Mouse (Mus musculus): ENCODE results near the gene Scamp4. TPM values are rescaled to one million over a fixed set of nuclear protein-coding genes. Genes with fewer than 3 reads are reported as not detected.

The Scamp4 gene
- polyA plus RNA-seq, 1 experiment from 2014 or later: 113 TPM

DNA sequence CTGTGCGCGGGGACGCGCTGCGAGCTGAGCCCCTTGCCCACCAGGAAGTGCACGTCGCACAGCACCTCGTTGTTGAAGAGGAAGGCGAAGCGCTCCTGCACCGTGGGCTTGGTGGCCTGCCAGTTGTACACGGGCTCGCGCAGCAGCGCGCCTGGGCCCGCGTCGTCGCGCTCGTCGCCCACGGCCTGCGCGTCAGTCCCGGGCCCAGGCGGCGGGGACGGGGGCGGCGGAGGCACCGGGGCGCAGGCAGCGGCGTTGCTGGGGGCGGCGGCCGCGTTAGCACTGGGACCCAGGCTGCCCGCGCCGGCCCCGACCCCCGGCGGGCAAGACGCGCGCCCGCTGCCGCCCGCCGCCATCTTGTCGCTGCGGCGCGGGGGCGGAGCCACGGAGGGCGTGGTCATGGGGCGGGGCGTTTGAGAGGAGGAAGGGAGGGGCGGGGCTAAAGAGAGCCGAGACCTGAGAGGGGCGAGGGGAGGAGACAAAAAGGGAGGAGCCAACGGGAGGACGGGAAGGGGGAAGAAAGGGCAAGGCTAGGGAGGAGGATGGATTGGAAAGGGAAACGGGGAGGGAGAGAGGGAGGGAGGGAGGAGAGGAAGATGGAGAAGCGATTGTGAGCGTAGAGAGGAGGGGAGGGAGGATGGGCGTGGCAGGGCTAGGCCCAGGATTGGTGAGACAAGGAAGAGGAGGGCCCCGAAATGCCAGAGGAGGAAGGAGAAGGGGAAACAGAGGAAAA lies 53.6 kb downstream of the Scamp4 start:
- Histone ChIP-seq H3K9me3 (ENCODE audit: low read length) (no peaks in the 10 kb centered on the region), H3K4me3 (ENCODE audit: low read length) (peak overlapping the region; percentile 91), H3K36me3 (ENCODE audit: insufficient read depth, low read length) (no peaks in the 10 kb centered on the region), H3K27ac (ENCODE audit: low read length) (peak overlapping the region; percentile 95), H3K4me2 (replicated peaks; ENCODE audit: low read depth, low read length) (peak overlapping the region; percentile 96), H3K27me3 (ENCODE audit: insufficient read depth, low read length) (no peaks in the 10 kb centered on the region), H3K9ac (replicated peaks; ENCODE audit: low read length) (peak overlapping the region; percentile 95), H3K4me1 (ENCODE audit: insufficient read depth, low read length) (peaks cover 34% of the 10 kb centered on the region)
- under 1% methylated on average over 60 of the region's 72 CpGs for WGBS
- peak; percentile 80 for ATAC-seq (ENCODE audit: low FRiP score, low TSS enrichment)

DNA sequence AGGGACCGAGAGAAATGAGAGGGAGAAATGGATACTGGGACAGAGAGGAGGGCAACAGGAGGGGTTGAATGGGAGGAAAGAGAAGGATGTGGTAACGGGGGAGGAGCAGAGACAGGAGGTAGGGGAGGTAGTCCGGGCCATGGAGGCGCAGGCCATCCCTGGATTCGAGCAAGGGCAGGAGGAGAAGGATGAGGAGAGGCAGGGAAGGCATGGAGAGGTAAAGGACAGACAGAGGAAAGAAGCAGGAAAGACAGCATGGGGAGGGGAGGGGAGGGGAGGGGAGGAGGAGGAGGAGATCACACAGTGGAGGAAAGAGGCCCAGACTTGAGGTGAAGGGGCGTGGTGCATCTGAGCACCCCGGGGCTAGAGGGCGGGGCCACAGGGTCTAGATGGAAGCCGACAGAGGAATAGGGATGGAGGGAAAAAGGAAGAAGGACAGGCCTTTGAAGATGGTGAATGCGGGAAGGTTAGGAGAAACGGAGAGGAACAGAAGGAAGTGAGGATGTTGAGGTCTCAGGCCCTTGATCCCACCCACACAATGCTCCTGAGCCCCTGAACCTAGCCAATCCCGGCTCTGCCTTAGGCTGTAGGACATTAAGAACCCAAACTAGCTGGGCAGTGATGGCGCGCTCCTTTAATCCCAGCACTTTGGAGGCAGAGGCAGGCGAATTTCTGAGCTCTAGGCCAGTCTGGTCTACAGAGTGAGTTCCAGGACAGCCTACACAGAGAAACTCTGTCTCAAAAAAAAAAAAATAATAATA lies 54.4 kb downstream of the Scamp4 start, which contains the start of gene Btbd2:
TSS of gene Btbd2 (minus strand) at position 209 of the 761 bp plus-strand sequence.
- Histone ChIP-seq H3K9me3 (ENCODE audit: low read length) (no peaks in the 10 kb centered on the region), H3K4me2 (replicated peaks; ENCODE audit: low read depth, low read length) (peak within 1 kb of the TSS; percentile 96), H3K4me1 (ENCODE audit: insufficient read depth, low read length) (peaks cover 34% of the 10 kb centered on the region), H3K4me3 (ENCODE audit: low read length) (peak within 1 kb of the TSS; percentile 91), H3K36me3 (ENCODE audit: insufficient read depth, low read length) (no peaks in the 10 kb centered on the region), H3K9ac (replicated peaks; ENCODE audit: low read length) (peak within 1 kb of the TSS; percentile 95), H3K27ac (ENCODE audit: low read length) (peak within 1 kb of the TSS; percentile 95), H3K27me3 (ENCODE audit: insufficient read depth, low read length) (no peaks in the 10 kb centered on the region)
- 21% methylated on average over 15 of the region's 15 CpGs for WGBS
- peak; percentile 60 for ATAC-seq (ENCODE audit: low FRiP score, low TSS enrichment)

DNA sequence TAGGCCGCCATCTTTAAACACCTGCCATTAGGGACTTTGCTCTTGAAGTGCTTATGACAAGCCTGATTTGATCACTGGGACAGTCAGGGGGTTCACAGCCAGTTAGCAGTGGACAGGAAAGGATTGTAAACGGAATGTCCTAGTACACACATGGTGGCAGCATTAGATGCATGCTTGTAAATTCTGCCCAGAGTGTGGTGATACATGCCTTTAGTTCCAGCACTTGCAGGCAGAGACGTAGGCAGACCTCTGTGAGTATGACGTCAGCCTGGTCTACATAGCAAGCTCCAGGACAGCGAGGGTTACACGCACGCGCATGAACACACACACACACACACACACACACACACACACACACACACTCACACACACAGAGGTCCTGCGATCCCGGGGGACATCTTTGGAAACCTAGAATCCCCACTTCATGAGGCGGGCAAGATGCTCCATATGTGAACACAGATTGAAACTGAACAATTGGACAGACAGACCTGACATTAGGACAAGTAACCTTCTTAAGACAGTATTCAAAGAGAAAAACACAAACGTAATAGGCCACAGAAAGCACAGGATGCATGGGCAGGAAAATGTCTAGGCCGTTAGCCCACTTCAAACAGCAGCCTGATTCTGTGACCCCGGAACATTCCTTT lies 55.6 kb downstream of the Scamp4 start:
- peaks cover 37% of the 10 kb centered on the region for H3K4me1 ChIP-seq (ENCODE audit: insufficient read depth, low read length)
- no peak overlapping the region for H3K4me2 ChIP-seq (replicated peaks; ENCODE audit: low read depth, low read length)
- peak overlapping the region; percentile 51; the same call in 1 of the 2 replicates for H3K9ac ChIP-seq (replicated peaks; ENCODE audit: low read length)
- ATAC-seq (ENCODE audit: low FRiP score, low TSS enrichment): no peak
- no peak overlapping the region for H3K4me3 ChIP-seq (ENCODE audit: low read length)
- 85% methylated on average over 14 of the region's 14 CpGs for WGBS
- no peaks in the 10 kb centered on the region for H3K27me3 ChIP-seq (ENCODE audit: insufficient read depth, low read length)
- H3K9me3 ChIP-seq (ENCODE audit: low read length): no peaks in the 10 kb centered on the region
- H3K27ac ChIP-seq (ENCODE audit: low read length): no peak overlapping the region
- no peaks in the 10 kb centered on the region for H3K36me3 ChIP-seq (ENCODE audit: insufficient read depth, low read length)

DNA sequence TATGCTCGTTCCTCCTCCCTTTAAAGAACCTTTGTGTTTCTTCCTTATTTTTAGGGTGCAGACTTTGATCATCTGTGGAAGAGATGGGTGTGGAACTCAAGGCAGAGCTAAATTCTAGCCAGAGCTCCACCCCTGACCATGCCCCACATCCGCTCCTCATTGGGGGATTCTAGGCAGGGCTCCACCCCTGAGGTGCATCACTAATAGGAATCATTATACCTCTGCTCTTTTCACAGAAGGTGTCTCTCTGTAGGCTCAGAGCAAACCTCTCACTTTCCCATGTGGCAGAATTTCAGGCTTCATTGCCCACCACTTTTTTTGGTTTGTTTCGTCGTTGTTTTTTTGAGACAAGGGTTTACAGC lies 56.1 kb downstream of the Scamp4 start:
- ATAC-seq (ENCODE audit: low FRiP score, low TSS enrichment): no peak
- Histone ChIP-seq H3K9me3 (ENCODE audit: low read length) (no peaks in the 10 kb centered on the region), H3K36me3 (ENCODE audit: insufficient read depth, low read length) (no peaks in the 10 kb centered on the region), H3K27me3 (ENCODE audit: insufficient read depth, low read length) (no peaks in the 10 kb centered on the region), H3K4me3 (ENCODE audit: low read length) (no peak overlapping the region), H3K9ac (replicated peaks; ENCODE audit: low read length) (peak overlapping the region; percentile 51), H3K4me1 (ENCODE audit: insufficient read depth, low read length) (peaks cover 42% of the 10 kb centered on the region), H3K4me2 (replicated peaks; ENCODE audit: low read depth, low read length) (0 out of 2 replicates have a peak overlapping the region, but pooled peaks have one; percentile 31), H3K27ac (ENCODE audit: low read length) (peak overlapping the region; percentile 37; the same call in 1 of the 2 replicates)
- whole genome bisulfite sequencing: 58% methylated on average over 4 of the region's 4 CpGs

DNA sequence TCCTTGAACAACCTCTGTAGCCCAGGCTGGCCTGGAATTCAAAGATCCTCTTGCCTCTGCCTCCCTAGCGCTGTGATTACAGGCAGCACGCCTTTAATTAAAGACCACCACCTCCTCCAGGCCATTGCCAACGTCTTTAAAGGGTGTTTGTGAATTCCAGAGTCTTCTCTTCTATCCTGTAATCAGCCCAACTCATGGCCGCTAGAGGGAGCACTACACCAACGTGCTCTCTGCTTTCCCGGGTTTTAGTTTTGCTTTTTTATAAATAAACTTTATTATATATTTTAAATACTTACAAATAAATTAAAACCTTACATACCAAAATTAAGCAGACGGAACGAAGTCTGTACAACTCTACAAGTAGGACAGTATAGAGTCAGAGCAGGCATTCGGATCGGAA lies 56.5 kb downstream of the Scamp4 start:
- H3K27ac ChIP-seq (ENCODE audit: low read length): peak overlapping the region; percentile 37; the same call in 1 of the 2 replicates

DNA sequence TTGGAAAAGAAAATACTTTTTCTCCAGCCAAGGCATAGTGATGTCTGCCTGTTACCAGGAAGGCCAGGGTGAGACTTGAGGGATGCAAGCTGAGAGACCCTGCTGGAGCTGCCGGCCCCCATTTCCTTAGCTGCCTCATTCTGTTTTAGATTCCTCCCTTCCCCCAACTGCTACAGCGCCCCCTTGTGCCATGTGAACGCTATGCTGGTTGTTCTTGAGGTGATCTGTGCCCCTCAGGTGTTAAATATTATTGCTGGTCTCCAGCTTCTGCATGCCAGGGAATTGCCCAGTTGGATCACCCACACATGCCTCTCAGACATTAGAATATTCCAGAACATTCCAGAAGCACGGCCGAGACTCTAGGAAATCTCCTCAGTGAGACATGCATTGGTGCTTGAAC lies 58.5 kb downstream of the Scamp4 start:
- ATAC-seq (ENCODE audit: low FRiP score, low TSS enrichment): no peak
- Histone ChIP-seq H3K4me2 (replicated peaks; ENCODE audit: low read depth, low read length) (no peak overlapping the region), H3K9ac (replicated peaks; ENCODE audit: low read length) (no peak overlapping the region), H3K4me3 (ENCODE audit: low read length) (no peak overlapping the region), H3K27me3 (ENCODE audit: insufficient read depth, low read length) (no peaks in the 10 kb centered on the region), H3K9me3 (ENCODE audit: low read length) (no peaks in the 10 kb centered on the region), H3K36me3 (ENCODE audit: insufficient read depth, low read length) (peaks cover 5% of the 10 kb centered on the region; the same call in 1 of the 2 replicates), H3K27ac (ENCODE audit: low read length) (no peak overlapping the region), H3K4me1 (ENCODE audit: insufficient read depth, low read length) (peaks cover 48% of the 10 kb centered on the region)
- 37% methylated on average over 5 of the region's 5 CpGs for whole genome bisulfite sequencing

More for the DNA sequence above, 56.5 kb downstream of the Scamp4 start:
- Histone ChIP-seq H3K4me1 (ENCODE audit: insufficient read depth, low read length) (peaks cover 44% of the 10 kb centered on the region), H3K27me3 (ENCODE audit: insufficient read depth, low read length) (no peaks in the 10 kb centered on the region), H3K4me2 (replicated peaks; ENCODE audit: low read depth, low read length) (peak overlapping the region; percentile 31), H3K36me3 (ENCODE audit: insufficient read depth, low read length) (no peaks in the 10 kb centered on the region), H3K4me3 (ENCODE audit: low read length) (peak overlapping the region; percentile 26), H3K9ac (replicated peaks; ENCODE audit: low read length) (peak overlapping the region; percentile 51), H3K9me3 (ENCODE audit: low read length) (no peaks in the 10 kb centered on the region)
- ATAC-seq (ENCODE audit: low FRiP score, low TSS enrichment): no peak
- WGBS: 14% methylated on average over 10 of the region's 10 CpGs

DNA sequence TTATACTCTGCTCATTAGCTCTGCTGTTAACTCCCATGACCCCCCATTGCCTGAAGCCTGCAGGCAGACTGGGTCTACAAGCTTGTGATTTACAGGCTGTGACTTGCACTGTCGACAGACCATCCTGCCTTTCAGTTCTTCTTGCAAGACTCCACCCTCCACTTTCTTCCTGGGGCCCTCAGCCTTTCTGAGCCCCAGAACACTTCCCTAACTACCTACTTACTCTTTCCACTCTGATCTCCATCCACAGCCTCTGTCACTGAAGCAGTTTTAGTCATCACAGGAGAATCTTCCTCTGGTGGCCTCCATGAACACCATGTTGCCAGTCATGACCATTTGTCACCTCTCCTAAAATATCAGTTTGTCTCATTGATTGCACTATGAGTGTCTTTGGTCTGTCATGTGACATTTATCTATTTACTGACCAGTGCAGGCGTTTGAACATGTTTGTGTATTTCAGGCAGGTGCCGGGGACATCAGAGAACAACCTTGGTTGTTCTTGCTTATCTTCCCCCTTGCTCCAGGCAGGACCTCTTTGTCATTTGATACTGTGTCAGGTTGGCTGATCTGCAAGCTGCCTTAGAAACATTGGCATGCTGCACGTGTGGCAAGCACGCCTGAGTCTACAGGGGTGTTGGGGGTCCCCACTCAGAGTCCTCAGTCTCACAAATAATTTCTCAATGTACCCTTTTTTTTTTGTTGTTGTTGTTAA lies 61.0 kb downstream of the Scamp4 start:
- H3K27me3 ChIP-seq (ENCODE audit: insufficient read depth, low read length): no peaks in the 10 kb centered on the region
- no peak overlapping the region for H3K4me2 ChIP-seq (replicated peaks; ENCODE audit: low read depth, low read length)
- H3K4me3 ChIP-seq (ENCODE audit: low read length): no peak overlapping the region
- H3K36me3 ChIP-seq (ENCODE audit: insufficient read depth, low read length): peaks cover 30% of the 10 kb centered on the region
- peaks cover 45% of the 10 kb centered on the region for H3K4me1 ChIP-seq (ENCODE audit: insufficient read depth, low read length)
- no peak for ATAC-seq (ENCODE audit: low FRiP score, low TSS enrichment)
- H3K9me3 ChIP-seq (ENCODE audit: low read length): no peaks in the 10 kb centered on the region
- no peak overlapping the region for H3K9ac ChIP-seq (replicated peaks; ENCODE audit: low read length)
- H3K27ac ChIP-seq (ENCODE audit: low read length): peak overlapping the region; percentile 93
- 22% methylated on average over 5 of the region's 5 CpGs for WGBS

DNA sequence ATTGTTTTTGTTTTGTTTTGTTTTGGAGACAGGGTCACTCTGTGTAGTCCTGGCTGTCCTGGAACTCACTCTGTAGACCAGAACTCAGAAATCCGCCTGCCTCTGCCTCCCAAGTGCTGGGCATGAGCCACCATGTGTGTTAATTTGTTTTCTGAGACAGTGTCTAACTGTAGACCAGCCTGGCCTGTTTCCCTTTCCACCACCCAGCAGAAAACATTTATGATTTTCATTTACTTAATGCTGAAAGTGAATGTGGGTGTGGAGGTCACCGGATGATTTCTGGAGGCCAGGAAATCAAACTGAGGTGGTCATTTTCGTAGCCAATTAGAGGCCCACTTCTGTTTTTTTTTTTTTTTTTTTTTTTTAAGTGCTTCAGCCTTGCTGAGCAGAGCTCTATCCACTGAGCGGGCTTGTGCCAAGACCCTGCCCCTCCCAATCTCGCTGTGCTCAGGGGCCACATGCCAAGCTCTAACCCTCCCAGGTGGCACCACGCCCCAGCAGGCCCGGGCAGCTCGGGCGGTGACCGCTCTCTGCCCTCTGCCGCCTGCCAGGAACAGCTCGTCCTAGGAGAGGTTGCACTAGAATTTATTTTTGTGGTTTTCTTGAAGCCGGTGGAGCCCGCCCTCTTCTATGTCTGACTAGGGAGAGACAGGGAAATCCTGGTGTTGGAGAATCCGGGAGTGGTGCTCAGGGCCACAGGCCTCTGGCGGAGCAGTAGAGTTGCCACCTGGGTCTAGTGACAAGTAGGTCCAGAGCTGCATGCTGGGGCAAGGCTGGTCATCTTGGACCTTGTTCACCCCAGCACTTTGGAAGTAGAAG lies 61.7 kb downstream of the Scamp4 start:
- H3K4me3 ChIP-seq (ENCODE audit: low read length): peak overlapping the region; percentile 15; the same call in 1 of the 2 replicates
- ATAC-seq (ENCODE audit: low FRiP score, low TSS enrichment): peak; percentile 60
- no peaks in the 10 kb centered on the region for H3K27me3 ChIP-seq (ENCODE audit: insufficient read depth, low read length)
- peak overlapping the region; percentile 46 for H3K4me2 ChIP-seq (replicated peaks; ENCODE audit: low read depth, low read length)
- H3K36me3 ChIP-seq (ENCODE audit: insufficient read depth, low read length): peaks cover 37% of the 10 kb centered on the region
- H3K27ac ChIP-seq (ENCODE audit: low read length): peak overlapping the region; percentile 93
- WGBS: 11% methylated on average over 16 of the region's 16 CpGs
- peaks cover 40% of the 10 kb centered on the region for H3K4me1 ChIP-seq (ENCODE audit: insufficient read depth, low read length)
- H3K9ac ChIP-seq (replicated peaks; ENCODE audit: low read length): peak overlapping the region; percentile 57
- no peaks in the 10 kb centered on the region for H3K9me3 ChIP-seq (ENCODE audit: low read length)
